Mouse (Mus musculus): ENCODE data around the gene Gan. TPM values are rescaled to one million over a fixed set of nuclear protein-coding genes. Genes with fewer than 3 reads are reported as not detected.

Gan gene
- total and polyA plus RNA-seq, 2 experiments from 2014 or later = 4.8 to 13.6 TPM

- no peak overlapping the region for H3K4me3 ChIP-seq (ENCODE audit: low read depth, low read length)
- no peaks in the 10 kb centered on the region for H3K27me3 ChIP-seq (ENCODE audit: insufficient read depth, low read length)
- H3K36me3 ChIP-seq (ENCODE audit: insufficient read depth) = no peaks in the 10 kb centered on the region
- WGBS = 82% methylated on average over 7 of the region's 7 CpGs
- ATAC-seq (no peak), DNase-seq (no peak)
- no peaks in the 10 kb centered on the region for H3K4me1 ChIP-seq (ENCODE audit: insufficient read depth)
- no peak for TF ChIP-seq CTCF (IDR thresholded peaks at IDR 0.05; ENCODE audit: low read depth)
- no peak overlapping the region for H3K4me2 ChIP-seq (ENCODE audit: low read depth)
- no peaks in the 10 kb centered on the region for H3K9me3 ChIP-seq (ENCODE audit: low read length)
- no peak overlapping the region for H3K9ac ChIP-seq
- H3K27ac ChIP-seq (ENCODE audit: low read depth, low read length) = no peak overlapping the region
Measured at GRCm38 (mm10) chr8:117233199-117233598, 75.3 kb downstream of the Gan start.

GRCm38 (mm10) chr8:117236531-117236930, 78.6 kb downstream of the Gan start:
- Histone ChIP-seq H3K4me2 (ENCODE audit: low read depth) (no peak overlapping the region), H3K4me3 (ENCODE audit: low read depth, low read length) (no peak overlapping the region), H3K36me3 (ENCODE audit: insufficient read depth) (no peaks in the 10 kb centered on the region), H3K4me1 (ENCODE audit: insufficient read depth) (no peaks in the 10 kb centered on the region), H3K9ac (no peak overlapping the region), H3K27me3 (ENCODE audit: insufficient read depth, low read length) (no peaks in the 10 kb centered on the region), H3K27ac (ENCODE audit: low read depth, low read length) (no peak overlapping the region), H3K9me3 (ENCODE audit: low read length) (no peaks in the 10 kb centered on the region)
- no peak for TF ChIP-seq CTCF (IDR thresholded peaks at IDR 0.05; ENCODE audit: low read depth)
- 92% methylated on average over 4 of the region's 4 CpGs for WGBS
- no peak for DNase-seq
- no peak for ATAC-seq

GRCm38 (mm10) chr8:117240326-117240725, 82.4 kb downstream of the Gan start:
- H3K4me1 ChIP-seq (ENCODE audit: insufficient read depth) = no peaks in the 10 kb centered on the region

DNA sequence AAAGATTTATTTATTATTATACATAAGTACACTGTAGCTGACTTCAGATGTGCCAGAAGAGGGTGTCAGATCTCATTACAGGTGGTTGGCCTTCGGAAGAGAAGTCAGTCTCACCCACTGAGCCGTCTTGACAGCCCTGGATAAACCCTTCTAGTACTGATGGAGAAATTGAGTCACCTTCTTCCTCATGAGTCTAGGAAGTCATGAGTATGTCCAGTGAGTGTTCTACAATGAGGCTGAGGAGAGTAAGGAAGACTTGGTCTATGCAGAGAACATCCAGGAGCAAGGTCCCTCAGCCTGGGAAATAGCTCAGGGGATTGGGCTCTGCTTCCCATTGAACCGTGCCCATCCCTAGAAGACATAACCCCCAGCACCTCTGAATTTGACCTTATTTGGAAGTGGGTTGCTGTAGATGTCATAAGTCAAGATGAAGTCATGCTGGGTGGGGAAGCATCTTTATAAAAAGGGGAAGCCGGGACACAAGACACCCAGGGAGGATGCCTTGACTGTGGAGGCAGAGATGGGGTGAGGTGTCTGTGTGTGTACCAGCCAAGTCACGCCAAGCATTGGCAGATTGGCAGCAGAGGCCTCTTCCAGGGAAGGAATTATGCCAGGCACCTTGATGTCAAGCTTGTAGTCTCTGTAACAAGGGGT, 83.0 kb downstream of the Gan start:
- H3K4me3 ChIP-seq (ENCODE audit: low read depth, low read length) = no peak overlapping the region
- H3K9ac ChIP-seq = no peak overlapping the region
- H3K27ac ChIP-seq (ENCODE audit: low read depth, low read length) = no peak overlapping the region
- H3K36me3 ChIP-seq (ENCODE audit: insufficient read depth) = no peaks in the 10 kb centered on the region
- WGBS = 81% methylated on average over 5 of the region's 5 CpGs
- no peak for TF ChIP-seq CTCF (IDR thresholded peaks at IDR 0.05; ENCODE audit: low read depth)
- no peak overlapping the region for H3K4me2 ChIP-seq (ENCODE audit: low read depth)
- no peak for DNase-seq
- H3K9me3 ChIP-seq (ENCODE audit: low read length) = no peaks in the 10 kb centered on the region
- no peaks in the 10 kb centered on the region for H3K4me1 ChIP-seq (ENCODE audit: insufficient read depth)
- H3K27me3 ChIP-seq (ENCODE audit: insufficient read depth, low read length) = no peaks in the 10 kb centered on the region
- no peak for ATAC-seq

More at GRCm38 (mm10) chr8:117240326-117240725, 82.4 kb downstream of the Gan start:
- Histone ChIP-seq H3K9ac (no peak overlapping the region), H3K27me3 (ENCODE audit: insufficient read depth, low read length) (no peaks in the 10 kb centered on the region), H3K4me2 (ENCODE audit: low read depth) (no peak overlapping the region), H3K4me3 (ENCODE audit: low read depth, low read length) (no peak overlapping the region), H3K27ac (ENCODE audit: low read depth, low read length) (no peak overlapping the region), H3K36me3 (ENCODE audit: insufficient read depth) (no peaks in the 10 kb centered on the region), H3K9me3 (ENCODE audit: low read length) (no peaks in the 10 kb centered on the region)
- DNase-seq (no peak), ATAC-seq (no peak)
- whole genome bisulfite sequencing = 93% methylated on average over 5 of the region's 5 CpGs
- no peak for TF ChIP-seq CTCF (IDR thresholded peaks at IDR 0.05; ENCODE audit: low read depth)

DNA sequence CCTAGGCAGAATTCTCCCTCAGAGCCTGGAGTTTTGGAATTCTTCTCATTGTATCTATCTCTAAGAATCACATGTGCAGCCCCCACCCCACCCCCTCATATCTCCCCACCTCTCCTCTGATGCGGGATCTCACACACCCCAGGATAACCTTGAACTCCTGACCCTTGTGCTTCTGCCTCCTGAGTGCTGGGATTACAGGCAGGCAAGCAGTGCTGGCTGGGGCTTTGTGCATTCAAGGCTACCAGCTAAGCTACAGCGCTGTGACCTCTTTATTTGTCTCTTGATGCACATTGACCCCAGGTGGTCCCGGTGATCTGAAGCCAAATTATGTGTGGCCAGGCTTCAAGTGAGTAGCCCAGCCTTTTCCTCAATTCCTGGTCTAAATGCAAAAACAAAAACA, 83.9 kb downstream of the Gan start:
- H3K4me3 ChIP-seq (ENCODE audit: low read depth, low read length) = no peak overlapping the region
- H3K27ac ChIP-seq (ENCODE audit: low read depth, low read length) = no peak overlapping the region
- no peaks in the 10 kb centered on the region for H3K4me1 ChIP-seq (ENCODE audit: insufficient read depth)
- no peak for TF ChIP-seq CTCF (IDR thresholded peaks at IDR 0.05; ENCODE audit: low read depth)
- no peak for ATAC-seq
- 26% methylated on average over 3 of the region's 3 CpGs for WGBS
- H3K4me2 ChIP-seq (ENCODE audit: low read depth) = no peak overlapping the region
- no peaks in the 10 kb centered on the region for H3K36me3 ChIP-seq (ENCODE audit: insufficient read depth)
- no peak for DNase-seq
- no peaks in the 10 kb centered on the region for H3K9me3 ChIP-seq (ENCODE audit: low read length)
- no peaks in the 10 kb centered on the region for H3K27me3 ChIP-seq (ENCODE audit: insufficient read depth, low read length)
- no peak overlapping the region for H3K9ac ChIP-seq

DNA sequence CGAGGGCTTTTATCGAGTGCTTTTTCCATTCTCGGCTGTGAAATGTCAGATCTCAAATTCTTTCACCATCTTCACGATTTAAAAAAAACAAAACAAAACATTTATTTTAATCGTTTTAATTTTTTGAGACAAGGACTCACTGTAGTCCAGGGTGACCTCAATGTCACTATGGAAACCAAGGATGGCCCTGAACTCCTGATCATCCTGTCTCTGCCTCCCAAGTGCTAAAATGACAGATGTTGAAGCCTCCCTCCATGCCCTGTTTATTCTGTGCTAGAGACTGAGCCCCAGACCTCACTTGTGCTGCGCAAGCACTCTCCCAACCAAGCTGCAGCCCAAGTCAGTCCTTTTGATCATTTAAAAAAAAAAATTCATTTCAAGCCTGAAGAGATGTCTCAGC, 84.4 kb downstream of the Gan start:
- DNase-seq (no peak), ATAC-seq (no peak)
- H3K4me2 ChIP-seq (ENCODE audit: low read depth) = no peak overlapping the region
- no peak overlapping the region for H3K4me3 ChIP-seq (ENCODE audit: low read depth, low read length)
- no peak for TF ChIP-seq CTCF (IDR thresholded peaks at IDR 0.05; ENCODE audit: low read depth)
- H3K9me3 ChIP-seq (ENCODE audit: low read length) = no peaks in the 10 kb centered on the region
- WGBS = 77% methylated on average over 6 of the region's 6 CpGs
- no peak overlapping the region for H3K9ac ChIP-seq
- H3K27me3 ChIP-seq (ENCODE audit: insufficient read depth, low read length) = no peaks in the 10 kb centered on the region
- no peaks in the 10 kb centered on the region for H3K4me1 ChIP-seq (ENCODE audit: insufficient read depth)
- H3K36me3 ChIP-seq (ENCODE audit: insufficient read depth) = no peaks in the 10 kb centered on the region
- H3K27ac ChIP-seq (ENCODE audit: low read depth, low read length) = no peak overlapping the region

GRCm38 (mm10) chr8:117244601-117245000, 86.7 kb downstream of the Gan start:
- WGBS = 48% methylated on average over 6 of the region's 6 CpGs
- no peak for TF ChIP-seq CTCF (IDR thresholded peaks at IDR 0.05; ENCODE audit: low read depth)
- H3K27me3 ChIP-seq (ENCODE audit: insufficient read depth, low read length) = no peaks in the 10 kb centered on the region
- H3K36me3 ChIP-seq (ENCODE audit: insufficient read depth) = no peaks in the 10 kb centered on the region
- DNase-seq = no peak
- no peak overlapping the region for H3K27ac ChIP-seq (ENCODE audit: low read depth, low read length)
- ATAC-seq = no peak
- H3K9ac ChIP-seq = no peak overlapping the region
- no peak overlapping the region for H3K4me2 ChIP-seq (ENCODE audit: low read depth)
- H3K4me1 ChIP-seq (ENCODE audit: insufficient read depth) = no peaks in the 10 kb centered on the region
- H3K9me3 ChIP-seq (ENCODE audit: low read length) = no peaks in the 10 kb centered on the region
- H3K4me3 ChIP-seq (ENCODE audit: low read depth, low read length) = no peak overlapping the region
